Mouse (Mus musculus) heart, postnatal 0 days (tissue): ENCODE data around the gene Plxna4.

Experiments
- CTCF ChIP-seq: IDR thresholded peaks from 2 replicates; pipeline ENCODE4 v1.5.1; 2016; ENCODE audit warnings: antibody characterized with exemption, control low read depth, low read depth
- EP300 ChIP-seq: IDR thresholded peaks from 2 replicates; pipeline ENCODE4 v1.6.1; 2016; ENCODE audit warnings: antibody characterized with exemption, low read depth

DNA sequence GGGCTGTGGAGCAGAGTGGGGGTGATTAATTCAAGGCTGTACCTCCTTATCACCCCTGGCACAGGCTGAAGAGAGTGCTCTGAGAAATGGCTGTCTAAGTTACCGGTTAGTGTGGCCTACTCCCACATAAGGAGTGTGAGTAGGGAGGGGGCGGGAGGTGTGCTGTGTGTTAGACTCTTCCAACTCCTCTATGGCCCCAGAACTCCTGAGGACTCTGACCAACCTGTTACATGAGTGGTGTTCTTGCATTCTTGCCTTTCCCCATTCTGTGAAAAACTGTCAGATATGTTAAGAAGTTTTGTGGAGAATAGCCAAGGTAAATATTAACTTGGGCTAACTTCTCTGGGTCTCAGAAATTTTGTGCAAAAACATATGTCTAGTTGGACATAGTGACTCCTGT, 201.1 kb downstream of the Plxna4 start:
- TF ChIP-seq CTCF (no peak), EP300 (no peak)
